In genomic region chr16:5471321-5471720, GRCm38 (mm10) we compare ENCODE assay signal across 8 mouse cellular contexts.
A peak's percentile ranks its signal among the peaks of the same experiment; 100 is the strongest.
DNase-seq lines count a peak whose midpoint lies in the region; ATAC-seq lines count a peak whose summit lies in the region.

No protein-coding gene starts in this region.

- intact Hi-C loops in heart, postnatal 14 days (cut with DNase I) = no loop called here
- intact Hi-C loops in heart, postnatal 25 days (cut with DNase I) = loop anchor here (5.0 kb wide), 1 partner anchor 269 kb away; the partner anchor contains the start of gene Nagpa

- peak; percentile 39 to 68 for DNase-seq in heart, postnatal 14 days
- DNase-seq in heart, postnatal 25 days (ENCODE audit: low spot score) = no peak
- peak; percentile 20 for DNase-seq in urinary bladder, postnatal 14 days (ENCODE audit: low spot score)
- no peak for DNase-seq in urinary bladder, postnatal 36 days (ENCODE audit: low spot score in 2 of 2)
- DNase-seq in cerebellum, adult 18-20 months = peak; percentile 30 to 32
- DNase-seq in kidney, postnatal 25 days = peak; percentile 58 to 69

- ATAC-seq in megakaryocyte-erythroid progenitor cell, adult 5-6 weeks (replicated peaks; ENCODE audit: low FRiP score, low TSS enrichment, poor library complexity, severe bottlenecking) = 0 out of 2 replicates have a peak, but pooled peaks have one; percentile 52
- ATAC-seq in erythroblast, adult 5-6 weeks (replicated peaks; ENCODE audit: low FRiP score, poor library complexity, severe bottlenecking) = no peak

Comparison
In these comparisons a context has a peak if more than half of its experiments do, and no peak if none do; other contexts are left out.
1. DNase-seq: peak in heart, postnatal 14 days (2 of 2), urinary bladder, postnatal 14 days (single experiment), cerebellum, adult 18-20 months (2 of 2) and kidney, postnatal 25 days (2 of 2); none in heart, postnatal 25 days (single experiment) and urinary bladder, postnatal 36 days (0 of 2).